Mouse (Mus musculus): Measurements from ENCODE around the gene Arhgap1.

DNA sequence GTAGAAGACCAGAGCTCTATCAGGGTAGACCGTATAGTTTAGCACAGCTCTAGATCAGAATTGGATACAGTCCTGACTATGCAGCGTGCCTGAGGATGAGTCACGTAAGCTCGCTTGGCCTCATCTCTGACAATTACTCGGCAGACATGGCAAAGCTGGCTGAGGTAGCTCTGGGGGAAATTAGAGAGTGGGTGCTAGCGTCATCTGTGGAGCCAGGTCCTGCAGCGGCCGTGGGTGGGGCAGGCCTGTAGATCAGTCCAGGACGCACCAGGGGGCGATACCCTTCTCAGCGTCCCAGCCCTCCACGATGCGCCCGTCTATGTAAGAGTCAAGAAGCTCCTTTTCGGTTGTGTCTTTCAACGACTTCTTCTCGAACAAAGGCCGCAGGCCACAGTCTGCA, 20.0 kb upstream of the Arhgap1 start:
- no peak for TF ChIP-seq POLR2A (IDR thresholded peaks at IDR 0.05; ENCODE audit: extremely low read depth, insufficient read depth, low read length)
- no peak for TF ChIP-seq CTCF (IDR thresholded peaks at IDR 0.05; ENCODE audit: extremely low read depth, insufficient read depth, low read length)

Measured in cortical plate, adult 2 months (tissue).